Mouse (Mus musculus) small intestine, adult 2 months (tissue): Measurements from ENCODE around the gene Kif17.

Experiments used
- CTCF ChIP-seq: fragments of 200-500 bp; IDR thresholded peaks from 2 replicates; pipeline ENCODE4 v1.5.1; 2012; ENCODE audit warnings: low read depth, mild to moderate bottlenecking, control low read depth, inconsistent platforms, low read length, moderate library complexity, mixed read lengths; ENCODE audit not compliant: insufficient replicate concordance, insufficient read length; ENCODE audit errors: extremely low read depth
- POLR2A ChIP-seq: fragments of 200-500 bp; IDR thresholded peaks from 2 replicates; pipeline ENCODE4 v1.6.1; 2012; ENCODE audit warnings: low read depth, mild to moderate bottlenecking, control low read depth, inconsistent platforms, low read length, moderate library complexity

- no peak for TF ChIP-seq POLR2A
- no peak for TF ChIP-seq CTCF
These were observed 48.5 kb upstream of the Kif17 start for GRCm38 (mm10) chr4:138201696-138202095.
